Mouse (Mus musculus): ENCODE measurements at regions not wholly inside any gene's neighbourhood (a gene's known extent, or its start where the extent isn't known, plus 50 kb on each side); places are given as distances from the start of the nearest gene placed in this dataset.

DNA sequence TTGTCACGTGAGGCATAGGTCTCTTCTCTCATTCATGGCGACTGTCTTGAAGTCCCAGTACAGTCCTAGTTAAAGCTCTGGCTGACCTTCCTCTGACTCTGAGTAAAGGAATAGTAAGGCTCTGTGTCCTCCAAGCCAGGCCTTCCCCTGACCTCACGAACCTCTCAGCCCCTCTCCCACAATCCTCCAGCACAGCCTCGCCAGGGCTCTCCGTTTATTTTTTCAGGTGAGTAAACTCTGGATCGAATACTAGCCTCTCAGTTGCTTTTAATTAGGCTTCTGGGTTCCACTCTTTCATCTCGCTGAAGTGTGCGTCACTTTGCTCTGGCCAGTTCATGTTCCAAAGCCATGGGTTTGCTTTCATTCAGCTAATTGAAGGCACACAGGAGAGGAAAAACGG lies 133.8 kb downstream of the Mylk4 start:
- WGBS: 56% methylated on average over 9 of the region's 9 CpGs

GRCm38 (mm10) chr13:32643030-32643750 lies 140.6 kb downstream of the Mylk4 start:
- no peaks in the 10 kb centered on the region for H3K4me1 ChIP-seq (replicated peaks; ENCODE audit: control insufficient read depth, insufficient read depth, low read length)
- no peak for ATAC-seq
- WGBS: 55% methylated on average over 5 of the region's 5 CpGs

More for the DNA sequence above, 133.8 kb downstream of the Mylk4 start:
- H3K4me1 ChIP-seq (replicated peaks; ENCODE audit: control insufficient read depth, insufficient read depth, low read length): no peaks in the 10 kb centered on the region
- no peaks in the 10 kb centered on the region for H3K9me3 ChIP-seq (ENCODE audit: control insufficient read depth)
- TF ChIP-seq CTCF (IDR thresholded peaks at IDR 0.05; ENCODE audit: low read depth): no peak
- no peak overlapping the region for H3K4me3 ChIP-seq (ENCODE audit: low read depth, low read length)
- no peak overlapping the region for H3K27ac ChIP-seq (ENCODE audit: low read depth, low read length)
- no peak overlapping the region for H3K9ac ChIP-seq (ENCODE audit: low read depth, low read length)
- no peaks in the 10 kb centered on the region for H3K27me3 ChIP-seq (replicated peaks; ENCODE audit: control insufficient read depth, insufficient read depth, low read length)
- ATAC-seq: no peak
- H3K4me2 ChIP-seq (replicated peaks; ENCODE audit: low read depth): no peak overlapping the region
- no peaks in the 10 kb centered on the region for H3K36me3 ChIP-seq (ENCODE audit: control insufficient read depth, insufficient read depth)

DNA sequence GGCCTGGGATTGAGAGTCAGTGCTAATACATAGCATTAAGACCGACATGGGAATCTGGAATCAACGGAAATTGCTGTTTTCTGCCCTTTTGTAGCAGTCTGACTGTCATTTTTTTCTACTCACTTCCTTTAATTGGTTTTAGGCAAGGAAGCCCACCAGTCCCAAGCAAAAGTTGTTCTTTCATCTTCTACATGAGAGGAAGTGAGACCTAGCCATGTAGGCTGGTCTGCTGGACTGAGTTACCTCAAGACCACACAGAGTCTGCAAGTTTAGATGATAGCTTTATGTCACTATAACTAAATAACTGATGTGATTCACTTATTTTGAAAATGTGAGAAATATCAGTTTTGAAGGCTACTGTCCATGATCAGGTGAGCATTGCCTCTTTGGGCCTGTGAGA lies 142.8 kb downstream of the Mylk4 start:
- H3K36me3 ChIP-seq (ENCODE audit: control insufficient read depth, insufficient read depth): no peaks in the 10 kb centered on the region
- H3K4me3 ChIP-seq (ENCODE audit: low read depth, low read length): no peak overlapping the region
- no peaks in the 10 kb centered on the region for H3K4me1 ChIP-seq (replicated peaks; ENCODE audit: control insufficient read depth, insufficient read depth, low read length)
- H3K27me3 ChIP-seq (replicated peaks; ENCODE audit: control insufficient read depth, insufficient read depth, low read length): no peaks in the 10 kb centered on the region
- H3K9ac ChIP-seq (ENCODE audit: low read depth, low read length): no peak overlapping the region
- H3K4me2 ChIP-seq (replicated peaks; ENCODE audit: low read depth): no peak overlapping the region
- no peak overlapping the region for H3K27ac ChIP-seq (ENCODE audit: low read depth, low read length)
- TF ChIP-seq CTCF (IDR thresholded peaks at IDR 0.05; ENCODE audit: low read depth): no peak
- H3K9me3 ChIP-seq (ENCODE audit: control insufficient read depth): no peaks in the 10 kb centered on the region
- 92% methylated on average over 2 of the region's 2 CpGs for WGBS
- no peak for ATAC-seq

More at GRCm38 (mm10) chr13:32643030-32643750, 140.6 kb downstream of the Mylk4 start:
- H3K36me3 ChIP-seq (ENCODE audit: control insufficient read depth, insufficient read depth): no peaks in the 10 kb centered on the region
- no peak overlapping the region for H3K9ac ChIP-seq (ENCODE audit: low read depth, low read length)
- no peak for TF ChIP-seq CTCF (IDR thresholded peaks at IDR 0.05; ENCODE audit: low read depth)
- no peaks in the 10 kb centered on the region for H3K9me3 ChIP-seq (ENCODE audit: control insufficient read depth)
- no peak overlapping the region for H3K4me3 ChIP-seq (ENCODE audit: low read depth, low read length)
- no peaks in the 10 kb centered on the region for H3K27me3 ChIP-seq (replicated peaks; ENCODE audit: control insufficient read depth, insufficient read depth, low read length)
- no peak overlapping the region for H3K4me2 ChIP-seq (replicated peaks; ENCODE audit: low read depth)
- H3K27ac ChIP-seq (ENCODE audit: low read depth, low read length): no peak overlapping the region

GRCm38 (mm10) chr13:32630122-32630732 lies 153.5 kb downstream of the Mylk4 start:
- Histone ChIP-seq H3K27ac (ENCODE audit: low read depth, low read length) (no peak overlapping the region), H3K4me3 (ENCODE audit: low read depth, low read length) (no peak overlapping the region), H3K4me1 (replicated peaks; ENCODE audit: control insufficient read depth, insufficient read depth, low read length) (no peaks in the 10 kb centered on the region), H3K9ac (ENCODE audit: low read depth, low read length) (no peak overlapping the region), H3K9me3 (ENCODE audit: control insufficient read depth) (no peaks in the 10 kb centered on the region), H3K27me3 (replicated peaks; ENCODE audit: control insufficient read depth, insufficient read depth, low read length) (no peaks in the 10 kb centered on the region), H3K36me3 (ENCODE audit: control insufficient read depth, insufficient read depth) (no peaks in the 10 kb centered on the region), H3K4me2 (replicated peaks; ENCODE audit: low read depth) (no peak overlapping the region)
- no peak for TF ChIP-seq CTCF (IDR thresholded peaks at IDR 0.05; ENCODE audit: low read depth)
- no peak for ATAC-seq

- WGBS: 62% methylated on average over 6 of the region's 6 CpGs
- no peaks in the 10 kb centered on the region for H3K36me3 ChIP-seq (ENCODE audit: control insufficient read depth, insufficient read depth)
- TF ChIP-seq CTCF (IDR thresholded peaks at IDR 0.05; ENCODE audit: low read depth): no peak
- no peak overlapping the region for H3K4me2 ChIP-seq (replicated peaks; ENCODE audit: low read depth)
- no peaks in the 10 kb centered on the region for H3K4me1 ChIP-seq (replicated peaks; ENCODE audit: control insufficient read depth, insufficient read depth, low read length)
- H3K27ac ChIP-seq (ENCODE audit: low read depth, low read length): no peak overlapping the region
- no peak overlapping the region for H3K9ac ChIP-seq (ENCODE audit: low read depth, low read length)
- no peak for ATAC-seq
- no peak overlapping the region for H3K4me3 ChIP-seq (ENCODE audit: low read depth, low read length)
- H3K27me3 ChIP-seq (replicated peaks; ENCODE audit: control insufficient read depth, insufficient read depth, low read length): no peaks in the 10 kb centered on the region
- no peaks in the 10 kb centered on the region for H3K9me3 ChIP-seq (ENCODE audit: control insufficient read depth)
Observed at GRCm38 (mm10) chr13:32613916-32614315, 169.8 kb downstream of the Mylk4 start.

DNA sequence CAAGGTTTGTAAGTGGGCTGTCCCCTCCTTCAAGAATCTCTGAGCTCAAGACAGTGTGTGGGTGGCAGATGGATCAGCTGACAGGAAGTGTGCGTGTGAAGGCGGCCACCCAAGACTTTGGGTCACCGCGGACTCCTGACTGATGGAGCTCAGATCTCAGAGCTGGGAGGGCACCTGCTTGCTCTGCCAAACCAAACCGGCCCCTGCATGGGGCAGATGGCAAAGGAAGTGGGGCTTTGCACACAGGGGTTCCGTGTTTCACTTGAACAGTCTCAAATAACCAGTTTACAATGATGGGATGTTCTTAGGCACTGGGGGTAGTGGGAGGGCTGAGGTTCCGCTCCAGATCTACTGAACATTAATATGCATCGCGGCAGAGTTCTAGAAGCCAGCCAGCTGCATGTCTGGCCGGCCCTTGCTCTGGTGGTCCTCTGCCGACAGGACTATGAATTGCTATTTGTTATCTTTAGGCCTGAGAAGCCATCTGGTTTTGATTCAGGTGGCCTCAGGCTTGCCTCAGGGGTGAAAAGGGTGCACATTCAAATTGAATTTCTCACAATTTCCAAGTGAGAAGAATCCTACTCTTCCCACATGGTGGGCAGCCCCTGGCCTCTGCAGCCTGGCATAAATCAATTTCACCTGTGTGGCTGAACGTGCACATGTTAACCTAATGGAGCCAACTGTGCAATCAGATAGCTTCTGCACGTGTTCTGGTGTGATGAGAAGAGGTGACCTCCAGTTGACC lies 172.0 kb downstream of the Mylk4 start:
- WGBS: 64% methylated on average over 13 of the region's 13 CpGs
- ATAC-seq: no peak
- no peak overlapping the region for H3K4me3 ChIP-seq (ENCODE audit: low read depth, low read length)
- H3K9ac ChIP-seq (ENCODE audit: low read depth, low read length): no peak overlapping the region
- no peak overlapping the region for H3K4me2 ChIP-seq (replicated peaks; ENCODE audit: low read depth)
- H3K4me1 ChIP-seq (replicated peaks; ENCODE audit: control insufficient read depth, insufficient read depth, low read length): no peaks in the 10 kb centered on the region
- no peaks in the 10 kb centered on the region for H3K9me3 ChIP-seq (ENCODE audit: control insufficient read depth)
- no peak overlapping the region for H3K27ac ChIP-seq (ENCODE audit: low read depth, low read length)
- no peak for TF ChIP-seq CTCF (IDR thresholded peaks at IDR 0.05; ENCODE audit: low read depth)
- no peaks in the 10 kb centered on the region for H3K36me3 ChIP-seq (ENCODE audit: control insufficient read depth, insufficient read depth)
- no peaks in the 10 kb centered on the region for H3K27me3 ChIP-seq (replicated peaks; ENCODE audit: control insufficient read depth, insufficient read depth, low read length)

Measured in intestine, postnatal 0 days (tissue).